Mouse (Mus musculus): ENCODE measurements around the gene Rftn1.
"Not testable (repeated sequence)": the region's sequence is repeated elsewhere in the genome, so short reads cannot be mapped to it uniquely, and the experiment has no call there.

The Rftn1 gene

DNA sequence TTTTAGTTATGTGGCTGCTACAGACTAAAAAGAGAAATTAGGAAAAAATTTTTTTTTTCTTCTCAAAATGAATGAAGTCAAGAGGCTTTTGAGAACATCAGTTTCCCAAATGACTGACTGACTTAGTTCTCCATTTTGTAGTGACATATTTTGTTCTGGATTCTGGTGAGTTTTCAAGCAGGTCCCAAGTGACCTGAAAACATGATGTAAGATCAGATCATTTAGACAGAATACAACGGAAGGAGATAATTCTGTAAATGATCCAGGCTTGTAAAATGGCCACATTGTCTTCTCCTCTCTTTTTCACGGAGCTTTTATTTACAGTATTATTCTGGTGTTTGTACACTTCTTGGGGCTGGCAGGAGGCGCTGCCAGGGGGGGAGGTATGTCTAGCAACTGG is 62.1 kb downstream of the Rftn1 start:
- DNase-seq (ENCODE audit: low spot score in 2 of 2) = no peak

- no peak for DNase-seq (ENCODE audit: low spot score in 2 of 2)
These were observed 63.2 kb downstream of the Rftn1 start for GRCm38 (mm10) chr17:50127045-50127813.

DNA sequence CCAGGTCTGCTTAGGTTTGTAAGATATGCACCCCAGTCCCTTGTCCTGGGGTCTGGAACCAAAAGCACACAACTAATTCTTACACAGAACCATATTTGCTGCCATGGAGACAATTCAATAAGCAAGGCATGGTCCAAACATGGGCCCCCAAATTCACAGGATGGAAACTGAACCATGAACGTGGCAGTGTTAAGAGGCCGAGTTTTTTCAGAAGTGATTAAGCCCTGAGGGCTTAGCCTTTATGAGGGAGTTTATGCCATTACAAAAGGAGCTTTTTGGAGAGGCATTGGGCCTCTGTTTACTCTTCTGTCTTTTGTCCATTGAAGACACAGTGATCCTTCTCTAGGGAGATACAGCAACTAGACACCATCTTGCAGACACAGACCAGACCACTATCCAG is 63.9 kb downstream of the Rftn1 start:
- no peak for DNase-seq (ENCODE audit: low spot score in 2 of 2)

GRCm38 (mm10) chr17:50125900-50126299 is 64.6 kb downstream of the Rftn1 start:
- no peak for DNase-seq (ENCODE audit: low spot score in 2 of 2)

DNA sequence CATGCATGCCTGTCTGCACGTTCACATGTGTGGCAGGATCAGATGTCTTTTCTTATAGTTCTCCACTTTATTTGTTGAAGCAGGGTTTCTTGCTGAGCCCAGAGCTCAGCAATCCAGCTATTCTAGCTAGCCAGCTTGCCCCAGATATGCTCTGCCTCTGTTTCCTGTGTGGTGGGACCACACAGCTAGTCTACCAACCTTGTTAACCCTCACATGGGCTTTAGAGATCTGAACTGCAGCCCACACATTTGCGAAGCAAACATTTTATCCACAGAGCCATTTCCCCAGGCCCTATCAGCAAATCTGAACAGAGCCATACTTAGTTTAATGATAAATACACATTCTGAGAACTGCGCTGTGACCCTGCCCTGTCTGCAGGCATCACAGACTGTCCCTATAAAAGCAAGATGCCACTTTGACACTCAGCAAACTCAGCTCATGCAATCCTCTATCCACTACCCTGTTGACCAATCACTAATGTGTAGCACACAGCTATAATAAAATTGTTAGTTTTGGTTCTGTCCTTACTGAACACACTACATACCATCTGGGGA is 65.2 kb downstream of the Rftn1 start:
- no peak for DNase-seq (ENCODE audit: low spot score in 2 of 2)

- no peak for DNase-seq (ENCODE audit: low spot score in 2 of 2)
These were observed 65.8 kb downstream of the Rftn1 start for GRCm38 (mm10) chr17:50124708-50125107.

GRCm38 (mm10) chr17:50122555-50122954 is 67.9 kb downstream of the Rftn1 start:
- no peak for DNase-seq (ENCODE audit: low spot score in 2 of 2)

DNA sequence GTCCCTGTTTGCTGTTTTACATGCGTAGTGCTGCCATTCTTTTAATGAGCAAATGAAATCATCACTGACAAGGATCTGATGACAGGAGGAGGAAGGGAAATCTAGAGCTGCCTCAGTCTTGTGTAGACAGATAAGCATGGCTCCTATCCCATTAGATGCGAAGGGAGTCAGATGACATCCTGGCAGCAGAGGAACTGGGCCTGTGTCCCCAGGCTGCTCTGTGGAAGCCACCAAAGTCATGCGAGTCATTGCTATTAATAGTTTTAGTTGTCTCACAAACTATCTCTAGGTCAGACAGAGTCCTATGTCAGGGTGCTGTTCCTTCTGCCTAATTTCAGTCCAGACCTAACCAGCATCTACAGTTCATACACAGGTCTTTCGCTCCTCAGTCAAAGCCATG is 70.4 kb downstream of the Rftn1 start:
- no peak for DNase-seq (ENCODE audit: low spot score in 2 of 2)

GRCm38 (mm10) chr17:50117461-50117860 is 73.0 kb downstream of the Rftn1 start:
- no peak for DNase-seq (ENCODE audit: low spot score in 2 of 2)

GRCm38 (mm10) chr17:50116980-50117379 is 73.5 kb downstream of the Rftn1 start:
- no peak for DNase-seq (ENCODE audit: low spot score in 2 of 2)

GRCm38 (mm10) chr17:50116401-50116800 is 74.1 kb downstream of the Rftn1 start:
- not testable (repeated sequence) for DNase-seq (ENCODE audit: low spot score in 2 of 2)

GRCm38 (mm10) chr17:50115716-50116115 is 74.8 kb downstream of the Rftn1 start:
- DNase-seq (ENCODE audit: low spot score in 2 of 2) = not testable (repeated sequence)

GRCm38 (mm10) chr17:50114659-50115058 is 75.8 kb downstream of the Rftn1 start:
- no peak for DNase-seq (ENCODE audit: low spot score in 2 of 2)

DNA sequence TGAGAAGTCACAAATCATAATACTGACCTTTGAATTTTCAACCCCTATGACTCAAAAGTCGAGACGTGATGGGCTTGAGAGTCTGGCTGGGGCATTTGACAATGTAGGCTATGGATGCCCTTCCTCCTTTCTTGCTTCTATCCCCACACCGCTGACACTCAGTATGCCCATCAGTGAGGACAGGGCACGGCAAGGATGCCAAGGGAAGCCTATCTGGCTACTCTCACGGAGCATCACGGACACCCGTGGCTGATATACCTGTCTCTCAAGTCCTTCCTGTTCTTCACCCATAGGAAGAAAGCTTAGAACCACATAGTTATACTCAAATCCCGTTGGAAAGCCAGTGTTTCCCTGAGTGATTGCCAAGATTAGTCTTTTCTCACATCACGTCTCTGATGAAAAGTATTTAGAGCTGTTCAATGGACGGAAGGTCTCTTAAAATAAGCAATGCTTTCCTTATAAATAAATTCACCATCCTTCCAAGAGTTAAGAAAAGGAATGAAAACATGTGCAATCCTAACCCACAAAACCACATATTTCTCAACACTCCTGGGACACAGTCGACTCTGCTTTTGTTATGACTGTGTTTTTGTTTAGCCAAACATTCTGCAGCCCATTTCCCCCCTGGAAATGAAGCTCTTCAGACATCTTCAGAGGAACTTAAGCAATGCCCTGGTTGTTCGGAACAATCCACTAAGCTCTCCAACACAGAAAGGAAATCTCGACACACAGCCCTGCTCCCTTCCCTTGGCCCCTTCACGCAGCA is 79.6 kb downstream of the Rftn1 start:
- no peak for DNase-seq (ENCODE audit: low spot score in 2 of 2)

DNA sequence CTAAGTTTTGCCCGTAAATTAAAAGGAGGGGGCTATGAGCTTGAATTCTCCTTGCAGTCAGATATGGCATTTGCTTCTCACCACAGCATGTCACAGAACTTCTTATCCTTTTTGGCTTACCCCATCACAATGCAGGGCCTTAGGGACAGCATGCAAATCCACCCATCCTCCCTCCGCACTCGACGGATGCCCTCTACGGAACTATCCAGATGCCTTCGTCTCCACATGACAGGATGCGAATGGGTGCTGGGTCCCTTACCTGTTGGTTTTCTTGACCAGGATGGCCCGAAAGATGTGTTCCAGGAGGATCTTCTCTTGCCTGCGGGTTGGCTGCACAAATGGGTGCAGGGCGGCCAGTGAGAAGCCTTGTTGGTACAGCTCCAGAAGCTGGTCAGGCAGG is 83.7 kb downstream of the Rftn1 start:
- DNase-seq (ENCODE audit: low spot score in 2 of 2) = no peak

DNA sequence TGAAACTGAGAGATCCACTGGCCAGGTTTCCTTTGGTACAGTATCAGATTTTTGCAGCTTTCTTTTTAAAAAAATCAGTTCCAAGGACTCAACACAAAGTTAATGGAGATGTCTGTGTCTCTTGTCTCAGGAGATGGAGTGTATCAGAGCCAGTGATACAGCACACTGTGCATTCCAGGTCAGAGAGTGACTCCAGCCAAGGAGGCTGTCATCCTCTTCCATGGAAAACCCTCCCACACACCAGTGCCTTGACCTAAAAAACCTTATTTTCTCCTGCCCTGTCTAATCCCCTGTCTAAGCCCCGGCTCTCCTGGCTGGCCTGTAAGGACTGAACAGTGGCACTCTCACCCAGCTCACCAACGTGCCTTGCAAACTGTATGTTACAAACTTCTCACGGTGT is 86.3 kb downstream of the Rftn1 start:
- no peak for DNase-seq (ENCODE audit: low spot score in 2 of 2)

GRCm38 (mm10) chr17:50101416-50101815 is 89.1 kb downstream of the Rftn1 start:
- DNase-seq (ENCODE audit: low spot score in 2 of 2) = no peak

DNA sequence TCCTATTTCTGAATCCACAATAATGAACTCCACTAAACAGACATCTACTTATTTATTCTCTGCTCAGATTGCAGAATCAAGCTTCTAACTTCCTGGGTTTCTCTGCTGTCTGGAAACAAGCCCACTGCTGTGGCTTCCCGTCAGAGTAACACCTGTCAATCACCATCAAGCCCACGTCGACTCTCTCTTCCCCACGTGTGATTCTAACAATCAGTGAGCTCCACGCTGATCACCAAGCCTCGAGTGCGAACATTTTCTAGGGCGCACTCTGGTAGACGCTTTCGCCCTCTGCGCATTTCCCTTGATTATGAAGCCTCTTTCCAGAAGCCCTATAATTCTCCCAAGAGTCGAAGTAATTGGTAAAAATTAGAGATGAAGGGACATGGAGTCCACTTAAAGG is 90.4 kb downstream of the Rftn1 start:
- no peak for DNase-seq (ENCODE audit: low spot score in 2 of 2)

- DNase-seq (ENCODE audit: low spot score in 2 of 2) = no peak
These were observed 91.1 kb downstream of the Rftn1 start for GRCm38 (mm10) chr17:50099378-50099777.

DNA sequence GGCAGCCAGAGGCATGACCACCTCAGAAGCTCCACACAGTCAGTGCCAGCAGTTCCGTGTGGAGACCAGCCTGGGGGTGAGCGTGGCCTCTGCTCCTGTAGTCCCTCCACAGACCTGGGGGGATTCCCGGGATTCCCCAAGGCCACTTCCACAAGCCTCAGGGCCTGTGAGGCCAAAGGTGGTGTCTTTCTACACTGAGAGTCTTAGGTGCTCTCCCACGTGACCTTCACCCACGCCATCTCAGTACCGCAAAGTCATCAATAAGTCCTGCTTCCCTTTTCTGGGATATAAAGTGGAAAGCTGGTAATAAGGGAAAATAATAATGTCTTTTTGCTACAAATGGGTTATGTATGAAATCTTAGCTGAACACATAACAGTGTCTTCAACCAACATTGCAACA is 92.2 kb downstream of the Rftn1 start:
- no peak for DNase-seq (ENCODE audit: low spot score in 2 of 2)

DNA sequence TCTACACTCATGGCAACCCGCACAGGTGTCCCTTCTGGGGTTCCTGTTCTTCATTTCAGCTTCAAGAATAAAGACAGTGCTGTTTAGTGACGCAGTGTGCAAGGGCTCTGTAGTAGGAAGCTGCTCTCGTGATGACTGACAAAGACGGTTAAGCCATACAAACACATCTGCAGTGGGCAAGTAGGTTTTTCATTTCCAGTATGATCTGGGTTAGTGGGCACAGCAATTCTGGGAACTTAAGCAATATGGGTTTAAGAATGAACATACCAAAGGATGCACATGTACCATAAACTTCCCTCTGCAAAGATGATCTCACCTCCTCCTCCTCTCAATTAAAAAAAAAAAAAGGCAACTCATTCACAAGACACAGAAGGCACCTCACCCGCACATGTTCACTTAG is 92.6 kb downstream of the Rftn1 start:
- DNase-seq (ENCODE audit: low spot score in 2 of 2) = no peak

- DNase-seq (ENCODE audit: low spot score in 2 of 2) = no peak
These were observed 94.2 kb downstream of the Rftn1 start for GRCm38 (mm10) chr17:50096305-50096704.

DNA sequence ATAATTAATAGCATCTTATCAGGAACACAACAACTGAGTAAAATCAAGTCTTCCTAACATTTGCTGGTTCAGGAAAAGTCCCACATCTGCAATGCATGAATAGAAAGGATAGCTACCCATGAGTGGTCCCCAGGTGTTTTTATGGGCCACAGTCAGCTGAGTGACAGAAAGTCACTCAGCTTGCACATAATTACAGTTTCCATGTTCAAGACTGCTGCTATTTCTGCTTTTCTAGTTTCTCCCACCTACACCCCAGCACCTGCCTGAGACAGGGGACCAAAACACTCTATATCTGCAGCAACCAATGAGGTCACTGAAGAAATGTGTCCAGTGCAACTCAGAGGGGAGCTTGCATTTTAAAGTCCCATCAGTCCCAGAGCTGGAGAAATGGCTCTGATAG is 95.9 kb downstream of the Rftn1 start:
- no peak for DNase-seq (ENCODE audit: low spot score in 2 of 2)

Data from frontal cortex, postnatal 25 days (tissue).